Mouse (Mus musculus) CH12.LX (cell line): ENCODE results near the gene Foxr1. TPM values are rescaled to one million over a fixed set of nuclear protein-coding genes. Genes with fewer than 3 reads are reported as not detected.
A peak's percentile ranks its signal among the peaks of the same experiment; 100 is the strongest.

Source experiments
- DNase-seq: peaks from one replicate; pipeline ENCODE4 v3.0.0-alpha.2; 2013; ENCODE audit errors: extremely low read depth
- H3K27ac ChIP-seq: 2 replicates; pipeline ENCODE4 v1.5.1; 2012; ENCODE audit warnings: low read depth, mild to moderate bottlenecking, control low read depth, moderate library complexity; ENCODE audit not compliant: insufficient read depth
- H3K27me3 ChIP-seq: replicated peaks from 2 replicates; pipeline ENCODE3; 2012; ENCODE audit warnings: inconsistent platforms
- H3K36me3 ChIP-seq, 2 experiments: replicated peaks in 1 of 2; 2 replicates each; pipeline versions ENCODE3 to v1.6.1; 2012; ENCODE audit warnings: inconsistent platforms in 1 of 2, low read length in 1 of 2, mild to moderate bottlenecking in 1 of 2, mixed read lengths in 1 of 2, moderate library complexity in 1 of 2; ENCODE audit not compliant: control insufficient read depth in 1 of 2, insufficient read depth in 1 of 2
- H3K4me1 ChIP-seq, 2 experiments: 2 replicates each; pipeline ENCODE4 v1.6.1; 2012; ENCODE audit warnings: inconsistent platforms in 1 of 2, moderate library complexity in 1 of 2; ENCODE audit not compliant: insufficient read depth in 2 of 2, control insufficient read depth in 1 of 2
- H3K4me2 ChIP-seq: 2 replicates; pipeline ENCODE4 v1.6.1; 2012; ENCODE audit warnings: low read depth, mild to moderate bottlenecking, control low read depth; ENCODE audit not compliant: poor library complexity, insufficient read depth, severe bottlenecking
- H3K4me3 ChIP-seq, 3 experiments: fragments of 150-350 bp in 1 of 3; sonication (generic) in 1 of 3; replicated peaks in 1 of 3; 2 replicates each; pipeline versions ENCODE3 to v1.5.1; 2011 to 2012; ENCODE audit warnings: low read depth in 2 of 3, low read length in 2 of 3, mild to moderate bottlenecking in 2 of 3, moderate library complexity in 2 of 3, control low read depth in 1 of 3, improper control_type of control experiment in 1 of 3, inconsistent platforms in 1 of 3, mixed read lengths in 1 of 3; ENCODE audit not compliant: poor library complexity in 1 of 3
- H3K79me2 ChIP-seq: replicated peaks from 2 replicates; pipeline ENCODE4 v1.6.1; 2012; ENCODE audit warnings: mild to moderate bottlenecking, moderate library complexity; ENCODE audit not compliant: control insufficient read depth, poor library complexity, insufficient read depth, severe bottlenecking; ENCODE audit errors: extremely low read depth
- H3K9ac ChIP-seq: 2 replicates; pipeline ENCODE4 v1.6.1; 2012; ENCODE audit warnings: low read depth, mild to moderate bottlenecking, control low read depth, moderate library complexity; ENCODE audit not compliant: insufficient read depth
- H3K9me3 ChIP-seq: replicated peaks from 2 replicates; pipeline ENCODE3; 2012; ENCODE audit warnings: low read length, inconsistent platforms, mixed read lengths
- CHD1 ChIP-seq: IDR thresholded peaks from 2 replicates; pipeline ENCODE4 v1.6.1; 2012; ENCODE audit warnings: low read depth, low read length, improper control_type of control experiment, inconsistent platforms
- CHD2 ChIP-seq: IDR thresholded peaks from 2 replicates; pipeline ENCODE4 v1.6.1; 2011; ENCODE audit warnings: low read length, improper control_type of control experiment
- E2F4 ChIP-seq: IDR thresholded peaks from 2 replicates; pipeline ENCODE4 v1.6.1; 2011; ENCODE audit warnings: low read depth, low read length, improper control_type of control experiment; ENCODE audit not compliant: insufficient replicate concordance
- GABPA ChIP-seq: IDR thresholded peaks from 2 replicates; pipeline ENCODE4 v1.6.1; 2012; ENCODE audit warnings: low read depth, low read length, improper control_type of control experiment, inconsistent platforms; ENCODE audit not compliant: insufficient replicate concordance
- IRF4 ChIP-seq: IDR thresholded peaks from 2 replicates; pipeline ENCODE4 v1.6.1; 2014; ENCODE audit warnings: low read depth, mild to moderate bottlenecking, inconsistent platforms, low read length, improper control_type of control experiment
- JUND ChIP-seq: conservative IDR thresholded peaks from 2 replicates; pipeline ENCODE4 v1.6.1; 2011; ENCODE audit warnings: low read depth, low read length, improper control_type of control experiment
- MAFK ChIP-seq: IDR thresholded peaks from 2 replicates; pipeline ENCODE4 v1.6.1; 2011; ENCODE audit warnings: low read length, improper control_type of control experiment; ENCODE audit not compliant: insufficient replicate concordance
- MXI1 ChIP-seq: IDR thresholded peaks from 2 replicates; pipeline ENCODE4 v1.6.1; 2011; ENCODE audit warnings: mild to moderate bottlenecking, low read depth, low read length, improper control_type of control experiment
- MYC ChIP-seq: IDR thresholded peaks from 2 replicates; pipeline ENCODE4 v1.6.1; 2011; ENCODE audit warnings: low read depth, mild to moderate bottlenecking, improper control_type of control experiment, low read length
- PAX5 ChIP-seq: IDR thresholded peaks from 2 replicates; pipeline ENCODE4 v1.6.1; 2012; ENCODE audit warnings: low read length, inconsistent platforms, mixed read lengths
- POLR2A ChIP-seq: IDR thresholded peaks from 2 replicates; pipeline ENCODE4 v1.6.1; 2011; ENCODE audit warnings: low read depth, mild to moderate bottlenecking, improper control_type of control experiment, low read length
- POLR2AphosphoS2 ChIP-seq: IDR thresholded peaks from 2 replicates; pipeline ENCODE4 v1.6.1; 2011; ENCODE audit warnings: low read depth, low read length, improper control_type of control experiment
- RAD21 ChIP-seq: IDR thresholded peaks from 2 replicates; pipeline ENCODE4 v1.6.1; 2011; ENCODE audit warnings: low read depth, mild to moderate bottlenecking, low read length, improper control_type of control experiment, moderate library complexity
- RCOR1 ChIP-seq: conservative IDR thresholded peaks from 2 replicates; pipeline ENCODE4 v1.6.1; 2012; ENCODE audit warnings: low read depth, mild to moderate bottlenecking, inconsistent platforms, low read length, improper control_type of control experiment
- SMC3 ChIP-seq: IDR thresholded peaks from 2 replicates; pipeline ENCODE4 v1.6.1; 2011; ENCODE audit warnings: low read depth, low read length, improper control_type of control experiment
- USF1 ChIP-seq: IDR thresholded peaks from 2 replicates; pipeline ENCODE4 v1.6.1; 2014; ENCODE audit warnings: low read depth, mild to moderate bottlenecking, inconsistent platforms, low read length, improper control_type of control experiment
- USF2 ChIP-seq: conservative IDR thresholded peaks from 2 replicates; pipeline ENCODE4 v1.6.1; 2011; ENCODE audit warnings: low read depth, low read length, improper control_type of control experiment
- ZC3H11A ChIP-seq: IDR thresholded peaks from 2 replicates; pipeline ENCODE4 v1.6.1; 2012; ENCODE audit warnings: low read depth, mild to moderate bottlenecking, inconsistent platforms, low read length, improper control_type of control experiment
- ZKSCAN1 ChIP-seq: IDR thresholded peaks from 2 replicates; pipeline ENCODE4 v1.6.1; 2012; ENCODE audit warnings: low read depth, inconsistent platforms, low read length, improper control_type of control experiment, borderline replicate concordance
- ZMIZ1 ChIP-seq: IDR thresholded peaks from 2 replicates; pipeline ENCODE4 v1.6.1; 2012; ENCODE audit warnings: low read depth, mild to moderate bottlenecking, inconsistent platforms, low read length, improper control_type of control experiment
- dilution Hi-C: fragments of 300-500 bp; cut with MboI; formaldehyde crosslinking; loops from 2 replicates; pipeline ENCODE4 v1.14.3; 2020; ENCODE audit warnings: low sequenced_read_pairs; ENCODE audit not compliant: extremely low pct_unique_long_range_greater_than_20kb, extremely low pct_ligation_motif_present
- in situ Hi-C: fragments of 300-500 bp; cut with MboI; formaldehyde crosslinking; loops from 3 replicates; pipeline ENCODE4 v1.14.3; 2019; ENCODE audit warnings: low sequenced_read_pairs, low pct_ligation_motif_present, low pct_unique_long_range_greater_than_20kb, mixed read lengths
- polyA plus RNA-seq: library from polyadenylated mRNA; unstranded; fragments of >175 nt; gene quantifications from 2 replicates; pipeline ENCODE4 v1.2.1, GENCODE M21; 2012; ENCODE audit warnings: low read depth; ENCODE audit not compliant: insufficient read length
- total RNA-seq, 2 experiments: library from RNA; depleted of rRNA; stranded (reverse); fragments of 300-350 nt in 1 of 2; fragments of >200 nt in 1 of 2; gene quantifications; 2 replicates each; pipeline ENCODE4 v1.2.3; 2012 to 2014

Gene Foxr1
- total and polyA plus RNA-seq, 3 experiments, result 0.21 to 1.4 TPM; not detected in 1

GRCm38 (mm10) chr9:44412781-44413180, 28.2 kb downstream of the Foxr1 start:
- Histone ChIP-seq H3K27ac (no peak overlapping the region), H3K27me3 (no peaks in the 10 kb centered on the region), H3K4me2 (no peak overlapping the region), H3K36me3 (peaks cover 57 to 77% of the 10 kb centered on the region in 2 experiments), H3K9ac (no peak overlapping the region), H3K4me1 (peaks cover 5 to 43% of the 10 kb centered on the region in 2 experiments; a peak in 3 of 4 replicates), H3K9me3 (no peaks in the 10 kb centered on the region), H3K4me3 (no peak overlapping the region), H3K79me2 (peaks cover 24% of the 10 kb centered on the region)
- no peak for DNase-seq
- TF ChIP-seq PAX5, result no peak
- no peak for TF ChIP-seq CHD1
- TF ChIP-seq MAFK, result no peak
- TF ChIP-seq MXI1, result no peak
- no peak for TF ChIP-seq ZKSCAN1
- TF ChIP-seq ZMIZ1, result no peak
- TF ChIP-seq IRF4, result no peak
- dilution Hi-C loops (no loop called here), in situ Hi-C loops (no loop called here)

GRCm38 (mm10) chr9:44412306-44412705, 28.6 kb downstream of the Foxr1 start:
- dilution Hi-C loops (no loop called here), in situ Hi-C loops (no loop called here)
- Histone ChIP-seq H3K36me3 (peaks cover 57 to 77% of the 10 kb centered on the region in 2 experiments), H3K27me3 (no peaks in the 10 kb centered on the region), H3K79me2 (peaks cover 26% of the 10 kb centered on the region), H3K4me1 (peaks cover 5 to 43% of the 10 kb centered on the region in 2 experiments; a peak in 3 of 4 replicates)
- no peak for DNase-seq
- TF ChIP-seq ZMIZ1 (peak; percentile 58), USF2 (no peak), RAD21 (no peak), CHD2 (peak; percentile 62; the same call in 1 of the 2 replicates), POLR2AphosphoS2 (peak; percentile 47)
- TF ChIP-seq, all 38 proteins: peak for 3
- H3K27ac ChIP-seq, result no peak overlapping the region
- H3K9ac ChIP-seq, result no peak overlapping the region
- no peak overlapping the region for H3K4me3 ChIP-seq
- H3K9me3 ChIP-seq, result no peaks in the 10 kb centered on the region
- no peak overlapping the region for H3K4me2 ChIP-seq

- Histone ChIP-seq H3K27ac (no peak overlapping the region), H3K27me3 (no peaks in the 10 kb centered on the region), H3K4me2 (no peak overlapping the region), H3K4me3 (no peak overlapping the region), H3K4me1 (peaks cover 5 to 39% of the 10 kb centered on the region in 2 experiments; a peak in 3 of 4 replicates), H3K9ac (no peak overlapping the region), H3K79me2 (peaks cover 26% of the 10 kb centered on the region), H3K9me3 (no peaks in the 10 kb centered on the region), H3K36me3 (peaks cover 57 to 77% of the 10 kb centered on the region in 2 experiments)
- TF ChIP-seq POLR2A (0 out of 2 replicates have a peak, but pooled peaks have one; percentile 11), RCOR1 (0 out of 2 replicates have a peak, but pooled peaks have one; percentile 36), JUND (no peak), RAD21 (no peak), GABPA (no peak), IRF4 (0 out of 2 replicates have a peak, but pooled peaks have one; percentile 13), ZC3H11A (no peak), MYC (no peak), USF1 (no peak), POLR2AphosphoS2 (peak; percentile 39), ZMIZ1 (0 out of 2 replicates have a peak, but pooled peaks have one; percentile 22), SMC3 (no peak), PAX5 (no peak), MAFK (no peak), USF2 (no peak), E2F4 (no peak)
- no peak for DNase-seq
- in situ Hi-C loops, result no loop called here
- dilution Hi-C loops, result no loop called here
Measured at GRCm38 (mm10) chr9:44411601-44412130, 29.3 kb downstream of the Foxr1 start.
